8 mouse cellular contexts compared by ENCODE assay signal in the genomic region with DNA sequence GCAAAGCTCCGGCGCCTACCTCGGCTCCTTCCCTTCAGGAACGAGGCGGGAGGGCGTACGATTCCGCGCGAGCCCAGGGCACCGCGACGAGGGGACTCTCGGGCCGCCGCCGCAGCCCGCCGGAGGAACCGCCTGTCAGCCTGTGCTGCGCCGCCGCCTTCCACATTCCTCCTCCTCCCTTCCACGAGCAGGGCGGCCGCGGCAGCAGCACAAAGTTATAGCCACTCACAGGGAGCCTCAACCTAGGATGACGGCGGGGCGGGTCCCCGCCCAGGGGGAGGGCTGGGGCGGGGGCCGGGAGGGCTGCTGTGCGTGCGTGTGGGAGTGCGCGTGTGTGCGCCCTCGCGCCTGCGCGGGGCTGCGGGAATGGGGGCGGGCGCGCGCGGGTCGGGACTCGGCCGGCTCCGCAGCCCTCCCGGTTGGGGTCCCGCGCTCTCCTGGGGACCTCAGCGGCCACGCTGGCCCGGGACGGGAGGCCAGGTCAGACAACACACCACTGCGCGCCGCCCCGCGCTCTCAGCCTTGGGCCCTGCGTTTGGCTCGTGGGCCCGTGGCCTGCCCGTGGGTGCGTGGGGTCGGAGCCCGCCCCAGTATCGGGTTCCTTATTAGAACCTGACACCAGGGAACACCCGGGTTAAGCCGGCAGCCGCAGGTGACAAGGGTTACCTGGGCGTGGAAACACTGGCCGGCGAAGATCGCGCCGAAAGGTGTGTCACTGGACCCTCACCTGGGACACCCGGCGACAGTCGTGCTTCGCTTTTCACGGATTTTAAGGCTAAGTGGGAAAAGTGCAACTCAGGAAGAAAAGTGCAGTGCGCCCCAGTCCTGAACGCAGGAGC. TPM values are rescaled to one million over a fixed set of nuclear protein-coding genes. Genes with fewer than 3 reads are reported as not detected.
DNase-seq lines count a peak whose midpoint lies in the region; ATAC-seq and TF ChIP-seq lines count a peak whose summit lies in the region.

Gene Foxo3 (minus strand): TSS at position 249 of the 839 bp plus-strand sequence.

- DNase-seq in T-cell, adult 2 months (ENCODE audit: low spot score) = peak; percentile 91
- DNase-seq in gastrocnemius, adult 2 months = peak; percentile 95
- DNase-seq in left cerebral cortex, adult 18-20 months (ENCODE audit: low spot score in 2 of 2) = peak; percentile 87 to 91
- DNase-seq in lung, postnatal 4 days = peak; percentile 90 to 94
- peak; percentile 84 for DNase-seq in retina, postnatal 7 days (ENCODE audit: low read depth, low spot score)
- DNase-seq in urinary bladder, adult 18-20 months (ENCODE audit: low spot score in 2 of 2) = peak; percentile 80 to 90

- peak within 1 kb of the TSS; percentile 100 for H3K27ac ChIP-seq in gastrocnemius, adult 2 months
- H3K27ac ChIP-seq in hindbrain, embryonic 16.5 days (ENCODE audit: low read depth, low read length) = peak within 1 kb of the TSS; percentile 98

- H3K9me3 ChIP-seq in hindbrain, embryonic 16.5 days (ENCODE audit: control insufficient read depth, low read length) = no peaks in the 10 kb centered on the region

- peak within 1 kb of the TSS; percentile 82 for H3K4me2 ChIP-seq in hindbrain, embryonic 16.5 days (ENCODE audit: low read length)

- peaks cover 24% of the 10 kb centered on the region for H3K4me1 ChIP-seq in hindbrain, embryonic 16.5 days (ENCODE audit: control insufficient read depth, insufficient read depth, low read depth, low read length)

- peak; percentile 40 for ATAC-seq in common myeloid progenitor, adult 5-6 weeks (replicated peaks; ENCODE audit: low read depth, poor library complexity, severe bottlenecking)
- ATAC-seq in hindbrain, embryonic 16.5 days = peak; percentile 80

- TF ChIP-seq CTCF in gastrocnemius, adult 2 months (IDR thresholded peaks at IDR 0.05) = no peak

- H3K27me3 ChIP-seq in hindbrain, embryonic 16.5 days (replicated peaks; ENCODE audit: control insufficient read depth, insufficient read depth, low read length) = no peaks in the 10 kb centered on the region; the same call in 1 of the 2 replicates

- under 1% methylated on average over 66 of the region's 88 CpGs for WGBS in hindbrain, embryonic 16.5 days

- peak within 1 kb of the TSS; percentile 88 for H3K9ac ChIP-seq in hindbrain, embryonic 16.5 days (ENCODE audit: low read depth, low read length)

- peak within 1 kb of the TSS; percentile 84 for H3K4me3 ChIP-seq in gastrocnemius, adult 2 months
- H3K4me3 ChIP-seq in hindbrain, embryonic 16.5 days (ENCODE audit: low read length) = peak within 1 kb of the TSS; percentile 91

- H3K36me3 ChIP-seq in hindbrain, embryonic 16.5 days (ENCODE audit: control insufficient read depth, insufficient read depth, low read length) = no peaks in the 10 kb centered on the region

- intact Hi-C loops in gastrocnemius, adult 2 months (cut with DNase I) = loop anchor here (1.0 to 5.0 kb wide), 5 partner anchors 26 to 444 kb away; no protein-coding TSS in a partner anchor

RNA-seq across cellular contexts. Expression of gene Foxo3, which starts in this region (rescaled TPM):
- total RNA-seq in common myeloid progenitor, adult 5-6 weeks (2017) = 46.1 and 57.6 TPM in 2 replicates
- 10 to 100 TPM; 25.7 to 40.5 TPM for total RNA-seq in gastrocnemius, adult 2 months (2021)
- 4.3 and 4.4 TPM in 2 replicates for polyA plus RNA-seq in hindbrain, embryonic 16.5 days (2015; fragmentation: Nextera tagmentation; extraction: Ambion mirVana)
- total RNA-seq in left cerebral cortex, adult 18-20 months (2021) = 10 to 100 TPM; 71.8 to 72.4 TPM

Comparison
In these comparisons a context has a peak if more than half of its experiments do, and no peak if none do; other contexts are left out.
1. Peak in every context shown above with its lines: DNase-seq, ATAC-seq, H3K4me3 ChIP-seq and H3K27ac ChIP-seq.